Mouse (Mus musculus) layer of hippocampus, adult 11-12 months (tissue): Measurements from ENCODE around the gene Sytl2.
A peak's percentile ranks its signal among the peaks of the same experiment; 100 is the strongest.

Source experiments
- DNase-seq: peaks from one replicate; pipeline ENCODE4 v3.0.0; 2022; ENCODE audit warnings: low spot score

Sytl2 gene

GRCm38 (mm10) chr7:90370071-90370851 is 68.2 kb downstream of the Sytl2 start:
- DNase-seq: no peak

DNA sequence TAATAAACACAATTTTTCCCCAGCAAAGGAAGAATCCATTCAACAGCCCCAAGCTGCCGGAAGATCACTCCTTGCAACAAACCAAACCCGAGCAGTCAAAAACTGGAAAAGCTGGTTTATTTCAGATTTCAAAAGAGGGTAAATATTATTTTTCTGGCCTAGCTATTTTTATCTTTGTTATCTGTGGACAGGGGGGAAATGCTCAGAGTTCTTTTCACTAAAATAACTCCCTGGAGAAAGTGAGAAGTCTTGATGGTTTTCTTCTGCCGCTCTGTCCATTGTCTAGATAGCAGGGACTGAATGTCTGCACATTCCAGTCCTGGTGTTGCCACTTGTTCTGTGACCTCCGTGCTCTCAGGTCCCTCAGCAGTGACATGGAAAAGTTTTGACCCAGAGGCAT is 70.8 kb downstream of the Sytl2 start:
- no peak for DNase-seq

DNA sequence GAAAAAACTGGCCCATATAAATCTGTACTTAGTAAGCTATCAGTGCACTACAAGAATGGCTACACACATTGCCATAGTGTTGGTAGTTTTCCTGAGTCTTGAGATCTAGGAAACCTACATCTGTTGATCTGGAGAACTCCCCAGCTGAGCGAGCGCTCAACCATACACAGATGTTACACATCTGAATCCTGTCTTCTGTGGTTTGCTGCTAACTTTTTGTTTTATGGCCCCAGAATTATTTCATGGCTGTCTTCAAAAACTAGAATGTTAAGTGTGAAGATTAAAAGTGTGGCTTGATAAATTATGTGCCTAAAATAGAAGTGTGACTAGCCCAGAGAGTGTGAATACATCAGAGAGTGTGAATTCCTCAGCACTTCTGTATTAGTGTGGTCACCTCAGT is 82.4 kb downstream of the Sytl2 start:
- DNase-seq: no peak

DNA sequence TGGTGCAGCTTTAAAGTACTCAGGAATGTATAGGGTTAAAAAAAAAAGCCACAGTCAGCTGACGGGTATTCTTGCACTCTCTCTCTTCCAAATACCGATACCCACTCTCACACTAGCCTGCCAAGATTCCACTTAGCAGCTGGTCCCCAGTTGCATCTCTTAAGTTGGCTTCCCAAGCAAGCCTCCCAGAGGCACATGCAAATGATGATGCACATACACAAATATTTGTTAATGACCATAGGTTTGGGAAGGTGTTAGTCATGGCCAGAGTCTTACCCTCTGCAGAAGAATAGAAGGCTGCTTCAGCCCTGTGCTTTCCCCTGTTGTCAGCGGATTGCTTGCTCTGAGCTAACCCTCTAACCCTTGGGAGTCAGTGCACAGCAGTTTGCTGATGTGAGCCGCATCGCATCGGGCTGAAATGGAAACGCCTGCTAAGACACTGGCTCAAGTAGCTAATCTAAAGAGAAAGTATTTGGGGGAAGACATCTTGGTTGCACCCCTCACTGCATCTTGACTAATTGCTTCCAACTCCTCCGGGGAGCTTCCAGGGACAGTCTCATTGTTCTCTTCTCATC is 84.9 kb downstream of the Sytl2 start:
- DNase-seq: peak; percentile 55

DNA sequence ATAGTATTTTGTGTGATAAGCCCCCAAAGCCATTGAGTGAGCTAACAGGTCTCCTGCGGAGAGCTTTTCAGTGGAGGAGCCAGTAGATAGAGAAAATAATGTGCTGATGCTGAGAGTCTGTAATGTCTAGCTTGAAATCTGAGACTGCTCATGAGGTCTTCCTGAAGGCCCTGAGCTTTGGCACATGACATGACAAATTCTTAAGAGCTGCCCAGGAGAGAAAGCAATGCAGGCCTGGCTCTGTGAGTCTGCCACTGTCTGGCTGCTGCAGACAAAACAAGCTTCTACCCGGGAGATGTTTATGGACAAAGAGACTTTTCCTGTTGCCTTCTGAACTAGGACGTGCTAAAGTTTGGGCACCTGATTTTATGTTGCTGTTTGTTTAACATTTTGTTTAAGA is 87.7 kb downstream of the Sytl2 start:
- DNase-seq: no peak

DNA sequence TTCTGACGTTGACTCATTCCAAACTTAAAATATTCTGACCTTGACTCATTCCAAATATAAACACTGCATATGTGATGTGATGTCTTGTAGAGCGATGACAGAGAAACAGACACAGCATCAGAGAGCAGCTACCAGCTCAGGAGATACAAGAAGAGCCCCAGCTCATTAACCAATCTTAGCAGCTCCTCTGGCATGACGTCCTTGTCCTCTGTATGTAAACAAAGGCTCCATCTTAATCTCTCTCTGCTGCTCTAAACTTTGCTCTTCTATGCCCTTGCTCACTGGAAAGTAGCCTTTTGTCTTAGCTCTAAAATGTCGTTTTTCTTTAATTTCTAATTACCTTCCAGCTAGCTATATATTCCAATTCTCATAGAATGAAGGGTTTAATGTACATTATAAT is 93.0 kb downstream of the Sytl2 start:
- DNase-seq: no peak

DNA sequence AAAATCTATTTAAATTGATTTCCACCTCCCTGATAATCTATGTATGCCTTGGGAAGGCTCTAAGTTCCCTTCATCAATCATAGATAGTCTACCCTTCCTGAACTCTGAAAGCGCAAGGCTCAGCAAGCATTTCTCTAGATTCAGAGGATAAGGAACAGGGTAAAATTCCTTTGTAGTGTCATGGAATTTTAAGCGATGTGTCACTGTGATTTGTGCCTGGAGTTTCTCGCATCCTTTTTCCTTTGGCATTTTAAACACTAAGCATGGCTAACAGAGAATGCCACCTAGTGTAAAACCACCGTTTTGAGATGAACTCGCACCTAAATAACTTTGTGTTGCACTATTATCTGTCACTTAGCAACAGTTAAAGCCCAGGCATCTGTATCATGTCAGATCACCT is 93.9 kb downstream of the Sytl2 start:
- DNase-seq: no peak

- peak; percentile 55 for DNase-seq
Measured at GRCm38 (mm10) chr7:90409934-90410333, 107.9 kb downstream of the Sytl2 start.

DNA sequence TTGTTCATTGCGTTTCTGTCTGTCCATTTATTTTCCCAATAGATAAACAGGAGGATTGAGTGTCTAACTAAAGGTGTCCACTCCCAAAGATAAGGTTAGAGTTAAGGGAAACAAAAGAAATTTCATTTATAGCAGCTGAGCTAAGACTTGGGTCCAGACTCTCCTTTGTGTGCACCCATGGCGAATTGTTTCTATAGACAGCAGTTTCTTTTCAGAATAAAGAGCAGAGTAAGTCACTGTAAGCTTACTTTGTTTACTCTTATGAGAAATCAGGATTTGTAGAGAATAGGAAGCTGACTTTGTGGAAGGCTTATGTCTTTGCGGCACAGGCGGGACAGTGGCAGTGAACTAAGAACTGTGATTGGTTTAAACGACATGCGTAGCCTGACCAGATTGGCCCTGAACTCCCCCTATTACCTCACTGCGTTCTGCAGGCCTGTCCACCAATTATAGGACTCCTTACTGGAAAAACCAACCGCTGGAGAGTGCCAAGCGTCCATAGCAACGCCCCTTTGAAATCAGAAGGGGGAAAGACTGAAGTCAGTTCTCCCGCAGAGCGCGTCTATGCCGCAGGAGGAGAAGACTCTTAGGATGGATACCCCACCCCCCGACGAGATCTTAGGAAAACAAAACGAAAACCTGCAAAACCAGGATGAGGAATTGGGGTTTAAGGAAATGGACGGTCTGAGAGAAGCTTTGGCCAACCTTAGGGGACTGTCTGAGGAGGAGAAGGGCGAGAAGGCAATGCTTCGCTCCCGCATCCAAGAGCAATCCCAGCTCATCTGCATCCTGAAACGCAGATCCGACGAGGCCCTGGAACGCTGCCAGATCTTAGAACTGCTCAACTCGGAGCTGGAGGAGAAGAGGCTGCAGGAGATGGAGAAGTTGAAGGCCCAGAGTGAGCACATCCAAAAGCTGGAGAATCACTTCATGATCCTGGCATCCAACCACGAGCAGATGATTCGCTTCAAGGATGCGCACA is 124.3 kb downstream of the Sytl2 start, which contains the start of gene Ccdc89:
Ccdc89 (plus strand) TSS at position 558 of the 982 bp plus-strand sequence.
- peak; percentile 83 for DNase-seq

DNA sequence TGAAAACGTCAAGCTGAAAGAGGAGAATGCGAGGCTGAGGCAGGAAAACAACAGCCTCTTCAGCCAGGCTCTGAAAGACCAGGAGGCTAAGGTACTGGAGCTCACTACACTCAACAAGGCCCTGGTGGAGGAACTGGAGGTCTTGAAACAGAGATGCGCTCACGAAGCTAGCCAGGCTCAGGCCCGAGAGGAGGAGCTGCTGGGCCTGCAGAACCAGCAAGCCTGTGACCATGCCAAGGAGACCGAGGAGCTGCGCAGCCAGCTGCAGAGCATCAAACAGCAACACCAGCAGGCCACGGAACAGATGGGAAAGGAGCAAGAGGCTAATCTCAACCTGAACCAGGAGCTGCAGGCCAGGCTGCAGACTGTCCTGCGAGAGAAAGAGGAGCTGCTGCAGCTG is 125.0 kb downstream of the Sytl2 start:
- DNase-seq: no peak

DNA sequence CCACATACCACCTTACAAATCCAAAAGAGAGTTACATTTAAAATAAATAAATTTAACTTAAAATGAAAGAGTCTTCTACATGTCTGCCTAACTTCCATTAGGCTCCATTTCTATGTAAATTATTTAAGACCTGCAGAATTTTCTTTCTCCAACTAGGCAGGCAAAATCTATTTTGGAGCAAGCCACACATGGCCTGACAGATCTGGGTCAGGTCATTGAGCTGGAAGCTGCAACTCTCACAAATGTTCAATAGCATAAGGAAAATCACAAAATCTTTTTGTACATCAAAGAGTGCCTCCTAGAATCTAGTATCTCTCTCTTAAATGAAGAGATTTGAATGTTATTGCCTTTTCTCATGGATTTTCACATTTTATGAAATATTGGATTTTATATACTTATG is 130.2 kb downstream of the Sytl2 start:
- no peak for DNase-seq

GRCm38 (mm10) chr7:90440044-90440443 is 138.0 kb downstream of the Sytl2 start:
- DNase-seq: no peak

DNA sequence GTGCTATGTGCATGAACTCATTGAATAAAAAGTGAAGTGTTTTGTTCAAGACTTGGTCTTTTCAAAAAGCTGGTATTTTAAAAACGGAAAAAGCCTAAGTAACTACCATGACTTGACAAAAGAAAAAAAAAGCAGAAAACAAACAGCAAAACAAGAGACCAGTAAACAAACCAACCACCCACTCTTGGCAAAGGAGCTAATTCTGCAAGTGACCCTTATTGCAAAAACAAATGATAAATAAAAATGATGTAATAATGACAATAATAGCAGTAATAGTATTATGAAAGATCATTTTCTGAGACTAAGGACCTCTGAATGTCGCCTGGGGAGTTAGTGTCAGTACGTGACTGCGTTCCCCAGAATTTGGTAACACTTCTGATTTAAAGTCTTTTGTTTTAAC is 140.0 kb downstream of the Sytl2 start:
- DNase-seq: no peak

- peak; percentile 97 for DNase-seq
Measured at GRCm38 (mm10) chr7:90442518-90443080, 140.5 kb downstream of the Sytl2 start, which contains the start of gene Crebzf. TSS of gene Crebzf (plus strand) at chr7:90442729.

GRCm38 (mm10) chr7:90443101-90444091 is 141.3 kb downstream of the Sytl2 start:
- DNase-seq: peak; percentile 67

DNA sequence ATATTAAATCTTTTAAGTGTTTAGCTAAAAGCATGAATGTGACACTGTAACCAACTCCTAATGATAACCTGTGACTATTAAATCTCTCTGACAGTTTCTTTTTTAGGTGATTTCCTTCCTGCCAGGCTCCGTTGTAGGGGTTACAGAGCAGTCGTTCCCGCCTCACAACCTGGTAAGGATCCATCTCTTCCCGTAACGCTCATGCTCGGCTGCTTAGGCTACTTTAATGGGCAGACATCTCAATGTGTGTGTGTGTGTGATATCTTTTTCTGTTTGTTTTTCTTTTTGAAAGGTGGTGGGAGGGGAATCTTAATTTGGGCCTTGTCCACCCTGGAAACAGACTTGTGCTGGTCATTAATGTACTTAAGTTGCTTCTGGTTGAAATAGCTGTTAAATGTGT is 142.2 kb downstream of the Sytl2 start:
- no peak for DNase-seq

GRCm38 (mm10) chr7:90456149-90456844 is 154.2 kb downstream of the Sytl2 start:
- no peak for DNase-seq

DNA sequence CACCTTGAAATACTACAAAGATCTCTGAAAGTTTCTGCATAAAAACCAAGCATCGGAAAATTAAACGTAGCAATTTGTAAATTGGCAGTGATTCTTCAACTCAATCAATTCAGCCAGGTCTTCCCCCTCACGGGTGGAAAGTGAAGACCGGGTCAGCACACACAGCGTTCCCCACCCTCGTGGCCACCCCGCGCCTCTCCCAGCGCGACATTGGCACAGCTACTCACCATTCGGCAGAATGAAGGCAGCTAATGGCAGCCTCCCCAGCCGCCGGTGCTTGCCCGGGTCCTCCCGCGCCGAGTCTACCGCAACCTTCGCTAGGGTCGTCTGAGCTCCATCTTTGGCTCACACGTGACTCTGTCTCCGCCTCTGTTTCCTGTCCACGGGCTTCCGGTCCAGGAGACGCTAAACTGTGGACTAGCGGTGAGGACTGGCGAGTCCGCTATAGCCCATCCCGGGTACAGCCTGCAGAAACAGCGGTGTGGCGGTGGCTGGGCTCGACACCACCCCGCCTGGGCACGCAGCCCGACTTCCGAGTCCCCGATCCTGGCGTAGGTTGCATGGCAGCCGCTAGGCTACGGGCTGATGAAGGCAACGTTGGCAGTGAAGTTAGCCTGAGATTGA is 154.9 kb downstream of the Sytl2 start, which contains the start of gene Tmem126a:
Tmem126a (minus strand) TSS at position 385 of the 624 bp plus-strand sequence.
- DNase-seq: peak; percentile 83

DNA sequence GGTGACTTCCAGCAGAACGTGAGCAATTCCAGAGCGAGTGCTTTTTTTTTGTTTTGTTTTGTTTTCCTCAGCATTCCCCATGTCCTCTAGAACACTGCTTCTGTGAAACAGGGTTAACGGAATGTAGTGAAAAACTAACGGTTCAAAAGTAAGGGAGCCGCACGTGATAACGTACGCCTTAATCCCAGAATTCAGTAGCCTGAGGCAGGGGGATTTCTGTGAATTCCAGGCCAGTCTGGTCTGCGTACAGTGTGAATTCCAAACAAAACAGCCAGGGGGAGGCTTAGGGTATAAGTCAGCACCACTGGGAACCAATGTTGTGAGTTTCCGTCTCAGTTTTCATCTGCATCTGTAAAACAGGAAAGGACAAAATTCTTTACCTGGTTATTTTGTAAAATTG is 155.5 kb downstream of the Sytl2 start:
- DNase-seq: no peak
